ENCODE assay signal across 13 mouse cellular contexts in genomic region chr2:18441871-18442270, GRCm38 (mm10). TPM values are rescaled to one million over a fixed set of nuclear protein-coding genes. Genes with fewer than 3 reads are reported as not detected.
DNase-seq lines count a peak whose midpoint lies in the region; ATAC-seq lines count a peak whose summit lies in the region.
"Had no signal": no experiment of that assay in that cellular context is flagged by ENCODE, and none has a peak within 500 bp of the region (broad histone marks: within the 10 kb centered on the region; RNA-seq: fewer than 3 reads in every experiment).

No protein-coding gene starts in this region.

- DNase-seq in adrenal gland, postnatal 10 days, result peak; percentile 23
- no peak for DNase-seq in adrenal gland, postnatal 4 days (ENCODE audit: low spot score in 2 of 2)
- peak; percentile 3 for DNase-seq in layer of hippocampus, adult 11-12 months (ENCODE audit: low spot score)
- DNase-seq in layer of hippocampus, postnatal 14 days (ENCODE audit: low spot score in 2 of 2), result no peak
- peak; percentile 5 to 6 for DNase-seq in gastrocnemius, adult 8-10 months (ENCODE audit: low spot score in 2 of 2)
- DNase-seq in layer of hippocampus, postnatal 10 days (ENCODE audit: low spot score in 2 of 2), result no peak
- DNase-seq: cerebellum, postnatal 25 days; liver, embryonic 13.5 days; retina, postnatal 1 day had no signal

- H3K4me1 ChIP-seq in lung, embryonic 15.5 days, result no peaks in the 10 kb centered on the region
- no peaks in the 10 kb centered on the region for H3K4me1 ChIP-seq in liver, embryonic 12.5 days
- H3K4me1 ChIP-seq: liver, embryonic 13.5 days had no signal

- no peak overlapping the region for H3K27ac ChIP-seq in lung, embryonic 15.5 days
- no peak overlapping the region for H3K27ac ChIP-seq in liver, embryonic 12.5 days
- H3K27ac ChIP-seq: liver, embryonic 13.5 days had no signal

- no peak overlapping the region for H3K4me2 ChIP-seq in lung, embryonic 15.5 days
- H3K4me2 ChIP-seq in liver, embryonic 12.5 days, result no peak overlapping the region
- H3K4me2 ChIP-seq: liver, embryonic 13.5 days had no signal

- peak; percentile 57; the same call in 1 of the 2 replicates for ATAC-seq in lung, embryonic 15.5 days (ENCODE audit: borderline replicate concordance, extremely low read depth, low FRiP score, low TSS enrichment)
- ATAC-seq in liver, embryonic 12.5 days, result no peak
- ATAC-seq: forebrain, embryonic 14.5 days had no signal

- H3K9ac ChIP-seq in lung, embryonic 15.5 days, result no peak overlapping the region
- H3K9ac ChIP-seq in liver, embryonic 12.5 days, result no peak overlapping the region
- H3K9ac ChIP-seq: liver, embryonic 13.5 days had no signal

- no peak overlapping the region for H3K4me3 ChIP-seq in lung, embryonic 15.5 days
- H3K4me3 ChIP-seq in liver, embryonic 12.5 days, result no peak overlapping the region
- H3K4me3 ChIP-seq: liver, embryonic 13.5 days had no signal

- 31% methylated on average over 6 of the region's 6 CpGs for WGBS in lung, embryonic 15.5 days
- WGBS in liver, embryonic 12.5 days (ENCODE audit: insufficient replicate concordance), result 57% methylated on average over 6 of the region's 6 CpGs

- H3K27me3 ChIP-seq in lung, embryonic 15.5 days, result no peaks in the 10 kb centered on the region
- no peaks in the 10 kb centered on the region for H3K27me3 ChIP-seq in liver, embryonic 12.5 days (replicated peaks)
- H3K27me3 ChIP-seq: liver, embryonic 13.5 days had no signal

- no peaks in the 10 kb centered on the region for H3K9me3 ChIP-seq in lung, embryonic 15.5 days
- no peaks in the 10 kb centered on the region for H3K9me3 ChIP-seq in liver, embryonic 12.5 days (replicated peaks)
- H3K9me3 ChIP-seq: G1E; liver, embryonic 13.5 days had no signal

- no peaks in the 10 kb centered on the region for H3K36me3 ChIP-seq in lung, embryonic 15.5 days
- no peaks in the 10 kb centered on the region for H3K36me3 ChIP-seq in liver, embryonic 12.5 days
- H3K36me3 ChIP-seq: G1E; liver, embryonic 13.5 days had no signal

RNA-seq across cellular contexts. Expression of gene Dnajc1, which starts 49.2 kb away (rescaled TPM):
- 10 to 100 TPM; 21.8 to 26.1 TPM for total RNA-seq in adrenal gland, postnatal 10 days (2021)
- total RNA-seq in adrenal gland, postnatal 4 days (2021), result 10 to 100 TPM; 25.7 to 26.2 TPM
- total RNA-seq in layer of hippocampus, postnatal 14 days (2021), result 10 to 100 TPM; 23.2 to 24.3 TPM
- 10 to 100 TPM in 3 of 4 experiments, 1 to 10 TPM in 1; 8.9 to 11.4 (median 10.8) TPM for total RNA-seq in gastrocnemius, adult 8-10 months (2022)
- polyA plus RNA-seq in lung, embryonic 15.5 days (2015; fragmentation: Nextera tagmentation; extraction: Ambion mirVana), result 30.8 and 32.9 TPM in 2 replicates
- total RNA-seq in layer of hippocampus, postnatal 10 days (2021), result 10 to 100 TPM; 15.7 to 22.2 TPM
- polyA plus RNA-seq in liver, embryonic 12.5 days (2016; fragmentation: Nextera tagmentation; extraction: Ambion mirVana), result 14.2 and 15.0 TPM in 2 replicates

Comparison
In these comparisons a context has a peak if more than half of its experiments do, and no peak if none do; other contexts are left out.
1. DNase-seq: peak in adrenal gland, postnatal 10 days (single experiment), layer of hippocampus, adult 11-12 months (single experiment) and gastrocnemius, adult 8-10 months (2 of 2); none in adrenal gland, postnatal 4 days (0 of 2), layer of hippocampus, postnatal 14 days (0 of 2) and layer of hippocampus, postnatal 10 days (0 of 2).